Mouse (Mus musculus): ENCODE results near the gene Abca7.
"Not testable (repeated sequence)": the region's sequence is repeated elsewhere in the genome, so short reads cannot be mapped to it uniquely, and the experiment has no call there.

The Abca7 gene

DNA sequence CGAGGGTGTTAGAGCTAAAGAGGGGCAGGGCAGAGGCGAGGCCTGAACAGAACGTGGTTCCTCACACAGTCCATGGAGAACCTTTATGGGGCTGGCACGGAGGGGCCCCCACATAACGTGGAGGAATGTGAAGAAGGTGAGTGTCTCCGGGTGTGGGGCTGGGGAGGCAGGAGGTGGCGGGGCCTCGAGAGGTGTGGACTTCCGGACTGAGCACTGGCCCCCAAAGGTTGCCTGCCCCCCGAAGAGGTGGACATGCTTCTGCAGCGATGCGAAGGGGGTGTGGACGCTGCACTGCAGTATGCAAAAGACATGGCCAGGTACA is 25.0 kb downstream of the Abca7 start:
- no peak for DNase-seq (ENCODE audit: low read depth, low spot score)

DNA sequence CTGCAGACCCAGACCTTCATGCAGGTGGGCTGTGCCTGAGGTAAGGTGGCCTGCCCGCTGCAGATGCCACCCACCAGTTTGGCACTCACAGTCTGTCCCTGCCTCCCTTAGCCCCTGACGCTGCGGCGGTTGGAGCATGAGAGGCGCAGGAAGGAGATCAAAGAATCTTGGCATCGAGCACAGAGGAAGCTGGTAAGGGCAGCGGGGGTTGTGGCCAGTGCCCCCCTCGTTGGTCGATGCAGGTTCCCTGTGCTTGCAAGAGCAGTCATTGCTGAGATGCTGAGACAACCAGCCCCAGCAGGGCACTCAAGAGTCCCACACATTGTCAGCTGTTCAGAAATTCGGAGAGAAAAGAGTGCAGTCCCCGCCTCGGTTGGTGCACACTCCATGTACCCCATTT is 25.9 kb downstream of the Abca7 start:
- no peak for DNase-seq (ENCODE audit: low read depth, low spot score)

DNA sequence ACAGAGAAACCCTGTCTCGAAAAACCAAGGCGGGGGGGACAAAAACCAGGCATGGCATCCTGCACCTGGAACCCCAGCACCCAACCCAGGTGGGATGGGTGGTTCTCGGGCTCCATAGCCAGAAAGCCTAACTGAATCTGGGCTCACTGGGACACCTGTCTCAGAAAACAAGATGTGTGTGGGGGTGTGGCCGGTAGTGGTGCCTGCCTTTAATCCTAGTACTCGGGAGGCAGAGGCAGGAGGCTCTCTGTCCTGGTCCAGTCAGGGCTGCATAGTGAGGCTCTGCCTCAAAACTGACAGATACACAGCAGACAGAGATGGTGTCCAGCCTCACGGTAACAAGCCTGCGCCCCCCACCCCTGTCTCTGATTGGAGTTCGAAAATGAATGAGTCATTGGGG is 26.5 kb downstream of the Abca7 start:
- no peak for DNase-seq (ENCODE audit: low read depth, low spot score)

DNA sequence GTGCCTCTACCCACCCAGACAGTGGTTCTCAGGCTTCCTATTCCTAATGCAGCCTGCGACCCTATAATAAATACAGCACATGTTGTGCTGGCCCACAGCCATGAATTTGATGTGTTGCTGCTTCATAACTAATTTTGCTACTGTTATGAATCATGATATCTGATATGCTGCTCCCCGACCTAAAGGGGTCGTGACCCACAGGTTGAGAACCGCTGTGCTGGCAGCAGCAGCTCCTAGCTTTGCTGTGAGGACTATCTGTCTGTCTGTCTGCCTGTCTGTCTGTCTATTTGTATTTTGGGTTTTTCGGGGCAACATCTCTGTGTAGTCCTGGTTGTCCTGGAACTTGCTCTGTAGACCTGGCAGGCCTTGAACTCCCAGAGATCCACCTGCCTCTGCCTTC is 27.5 kb downstream of the Abca7 start:
- no peak for DNase-seq (ENCODE audit: low read depth, low spot score)

DNA sequence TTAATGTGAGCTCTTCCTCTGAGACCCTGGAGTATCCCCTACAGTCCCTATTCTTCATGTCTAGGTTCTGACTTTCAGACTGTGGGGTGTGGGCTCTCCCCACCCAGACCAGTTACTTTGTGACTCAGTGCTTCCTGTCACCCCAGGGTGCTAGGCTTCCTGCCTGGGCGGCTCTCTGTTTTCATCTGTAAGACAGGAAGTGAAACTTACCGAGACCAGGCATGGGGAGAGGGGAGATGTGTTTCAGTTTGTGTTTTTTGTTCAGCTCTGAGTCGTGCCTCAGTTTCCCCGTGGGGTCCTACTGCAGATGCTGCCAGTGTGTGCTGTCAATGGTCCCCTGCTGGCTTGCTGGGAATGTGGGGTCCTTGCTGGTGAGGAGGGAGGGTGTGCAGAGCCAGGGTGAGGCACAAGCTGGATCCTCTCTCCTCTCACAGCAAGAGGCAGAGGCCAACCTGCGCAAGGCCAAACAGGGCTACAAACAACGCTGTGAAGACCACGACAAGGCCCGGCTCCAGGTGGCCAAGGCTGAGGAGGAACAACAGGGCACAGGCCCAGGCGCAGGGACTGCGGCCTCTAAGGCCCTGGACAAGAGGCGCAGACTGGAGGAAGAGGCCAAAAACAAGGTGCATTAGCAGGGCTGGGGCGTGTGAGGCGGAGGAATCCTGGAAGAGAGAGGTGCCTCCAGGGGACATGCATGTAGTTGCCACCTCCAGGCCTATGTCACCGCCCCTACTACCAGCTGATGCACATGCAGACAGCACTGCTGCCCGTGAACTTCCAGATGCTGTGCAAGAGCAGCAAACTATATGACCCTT is 28.1 kb downstream of the Abca7 start:
- DNase-seq (ENCODE audit: low read depth, low spot score) = no peak

DNA sequence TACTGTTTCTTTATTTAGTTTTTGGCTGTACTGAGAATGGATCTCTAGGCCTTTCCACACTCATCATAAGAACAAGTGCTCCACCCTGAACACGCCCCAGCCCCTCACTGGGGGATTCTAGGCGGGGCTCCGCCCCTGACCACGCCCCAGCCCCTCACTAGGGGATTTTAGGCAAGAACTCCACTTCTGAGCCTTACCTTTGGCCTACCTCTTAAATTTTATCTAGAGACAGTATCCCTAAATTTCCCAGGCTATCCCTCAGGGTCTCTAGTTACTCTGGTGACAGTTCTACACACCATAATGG is 28.7 kb downstream of the Abca7 start:
- DNase-seq (ENCODE audit: low read depth, low spot score) = no peak

DNA sequence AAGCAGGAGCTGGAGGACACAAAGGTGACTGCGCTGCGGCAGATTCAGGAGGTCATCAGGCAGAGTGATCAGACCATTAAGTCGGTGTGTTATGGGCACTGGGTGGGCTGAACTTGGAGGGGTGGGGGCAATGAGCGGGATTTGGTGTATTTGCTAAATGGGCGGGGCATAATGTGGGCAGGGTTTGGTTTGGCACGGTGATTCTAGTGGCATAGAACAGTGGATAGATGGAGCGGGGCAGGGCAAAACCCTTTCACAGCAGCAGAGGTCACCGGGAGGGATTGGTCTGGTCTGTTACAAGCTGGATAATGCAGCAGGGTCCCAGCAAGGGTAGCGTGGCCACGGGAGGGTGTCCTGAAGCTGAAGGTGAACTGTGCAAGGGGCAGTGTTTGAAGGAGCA is 29.2 kb downstream of the Abca7 start:
- no peak for DNase-seq (ENCODE audit: low read depth, low spot score)

DNA sequence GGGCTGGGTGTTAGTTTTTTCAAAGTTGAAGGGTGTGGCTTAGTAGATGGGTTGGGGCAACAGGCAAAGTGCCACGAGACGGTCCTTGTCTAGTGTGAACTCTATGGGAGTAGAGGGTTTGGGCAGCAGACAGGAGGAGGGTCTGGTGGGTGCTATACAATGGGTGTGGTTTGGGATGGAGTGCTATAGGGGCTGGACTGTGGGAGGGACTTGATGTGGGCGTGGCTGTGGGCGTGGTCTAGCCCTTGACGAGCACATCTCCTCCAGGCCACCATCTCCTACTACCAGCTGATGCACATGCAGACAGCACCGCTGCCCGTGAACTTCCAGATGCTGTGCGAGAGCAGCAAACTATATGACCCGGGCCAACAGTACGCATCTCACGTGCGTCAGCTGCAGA is 29.6 kb downstream of the Abca7 start:
- DNase-seq (ENCODE audit: low read depth, low spot score) = peak; percentile 38

DNA sequence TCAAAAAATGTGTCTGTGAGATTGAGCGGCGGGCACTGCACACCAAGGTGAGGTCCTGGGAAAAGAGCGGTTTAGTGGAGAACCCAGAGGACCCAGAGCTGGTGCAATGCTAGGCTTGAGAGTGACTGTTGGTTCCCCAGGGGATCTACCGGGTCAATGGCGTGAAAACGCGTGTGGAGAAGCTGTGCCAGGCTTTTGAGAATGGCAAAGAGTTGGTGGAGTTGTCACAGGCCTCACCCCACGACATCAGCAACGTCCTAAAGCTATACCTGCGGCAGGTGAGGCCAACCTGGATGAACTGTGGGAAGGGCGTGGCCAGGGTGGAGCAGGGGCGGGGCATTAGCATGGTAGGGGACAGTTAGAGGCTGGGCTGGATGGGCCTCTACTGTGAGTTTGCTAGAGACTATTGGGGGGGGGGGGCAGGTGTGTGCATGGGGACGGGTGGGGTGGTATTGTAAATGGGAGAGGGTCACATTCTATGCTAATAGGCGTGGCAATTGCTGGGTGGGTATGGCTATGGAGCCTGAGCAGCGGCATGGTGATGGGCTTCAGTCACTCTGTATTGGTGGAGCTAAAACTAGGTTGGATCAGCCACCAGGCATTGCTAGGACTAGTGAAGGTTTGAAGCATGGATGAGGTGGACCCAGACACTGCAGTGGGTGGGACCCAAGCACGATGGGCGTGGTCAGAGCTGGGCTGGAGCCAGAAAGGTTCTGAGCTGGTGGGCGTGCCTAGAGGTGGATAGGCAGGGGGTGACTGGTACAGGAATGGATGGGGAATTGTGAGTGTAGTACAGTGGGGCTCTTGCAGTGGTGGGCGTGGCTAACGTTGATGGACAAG is 31.6 kb downstream of the Abca7 start:
- no peak for DNase-seq (ENCODE audit: low read depth, low spot score)

DNA sequence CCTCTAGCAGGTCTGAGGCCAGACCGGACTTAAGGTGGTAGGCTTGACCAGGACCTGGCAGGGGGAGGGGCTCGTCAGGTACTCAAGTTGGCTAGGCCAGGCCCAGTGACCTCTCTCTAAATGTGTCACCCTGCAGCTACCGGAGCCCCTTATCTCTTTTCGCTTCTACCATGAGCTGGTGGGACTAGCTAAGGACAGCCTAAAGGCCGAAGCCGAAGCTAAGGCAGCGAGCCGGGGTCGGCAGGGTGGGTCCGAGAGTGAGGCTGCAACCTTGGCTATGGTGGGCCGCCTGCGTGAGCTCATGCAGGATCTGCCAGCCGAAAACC is 32.2 kb downstream of the Abca7 start:
- DNase-seq (ENCODE audit: low read depth, low spot score) = no peak

DNA sequence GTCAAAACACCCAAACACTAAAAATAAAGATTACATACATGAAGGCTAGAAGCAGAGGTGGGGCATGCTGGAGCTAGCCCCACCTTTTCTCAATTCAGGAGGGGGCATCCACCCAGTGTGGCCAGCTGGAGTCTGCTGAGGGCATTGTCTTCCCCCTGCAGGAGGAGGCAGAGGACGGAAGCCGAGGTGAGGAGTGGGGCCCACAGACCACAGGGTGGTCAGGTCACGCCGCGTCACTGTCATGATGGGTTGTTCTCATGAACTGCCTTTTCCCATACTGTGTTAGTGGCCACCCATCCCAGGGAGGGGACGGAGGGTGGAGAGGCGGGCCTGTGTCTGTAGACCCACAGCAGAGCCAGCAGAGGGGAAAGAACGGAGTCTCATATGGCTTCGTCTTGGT is 33.9 kb downstream of the Abca7 start:
- no peak for DNase-seq (ENCODE audit: low read depth, low spot score)

DNA sequence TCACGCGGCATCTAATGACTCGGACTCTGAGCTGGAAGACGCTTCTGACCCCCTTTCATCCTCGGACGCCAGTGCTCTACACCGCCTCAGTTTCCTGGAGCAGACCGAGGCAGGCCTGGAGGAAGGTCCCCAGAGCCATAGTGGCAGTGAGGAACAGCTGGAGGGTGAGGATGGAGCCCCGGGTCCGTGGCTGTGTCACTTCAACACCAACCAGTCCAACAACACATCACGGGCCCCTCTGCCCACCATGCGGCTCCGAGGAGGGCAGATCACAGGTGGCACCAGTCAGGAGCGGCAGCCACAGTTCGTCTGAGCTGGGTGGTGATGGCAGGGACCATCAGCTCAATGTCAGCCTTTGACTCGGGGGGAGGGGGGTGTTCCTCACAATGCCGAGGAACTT is 34.4 kb downstream of the Abca7 start:
- DNase-seq (ENCODE audit: low read depth, low spot score) = no peak

DNA sequence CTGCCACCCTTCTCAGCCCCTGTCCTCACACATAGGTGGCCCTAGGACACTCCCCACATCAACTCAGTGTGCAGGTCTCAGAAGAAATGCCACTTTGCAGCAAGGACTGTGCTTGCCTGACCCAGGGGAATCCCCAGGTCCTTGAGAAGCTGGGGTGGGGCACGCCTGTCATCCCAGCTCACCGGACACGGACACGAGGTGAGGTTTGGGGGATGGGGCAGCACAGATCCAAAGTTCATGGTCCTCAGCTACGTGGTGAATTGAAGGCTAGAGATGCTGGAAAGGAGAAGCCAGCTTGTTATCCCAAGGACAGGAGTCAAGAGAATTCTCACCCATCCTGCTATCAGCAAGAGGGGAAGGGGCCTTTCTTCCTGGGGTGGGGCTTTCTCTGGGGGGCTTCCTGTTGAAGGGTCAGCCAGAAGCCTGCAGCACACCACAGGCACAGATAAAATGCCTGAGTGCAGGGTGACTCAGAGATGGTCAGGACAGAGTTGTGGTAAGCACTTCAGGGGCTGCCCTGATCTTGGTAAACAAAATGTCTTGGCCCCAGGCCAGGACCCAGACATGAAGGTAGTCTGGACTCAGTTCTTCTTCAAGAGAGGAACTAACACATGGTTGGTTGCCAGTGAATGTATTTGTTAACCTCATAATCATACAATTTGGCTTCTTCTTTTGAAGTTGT is 36.6 kb downstream of the Abca7 start:
- no peak for DNase-seq (ENCODE audit: low read depth, low spot score)

DNA sequence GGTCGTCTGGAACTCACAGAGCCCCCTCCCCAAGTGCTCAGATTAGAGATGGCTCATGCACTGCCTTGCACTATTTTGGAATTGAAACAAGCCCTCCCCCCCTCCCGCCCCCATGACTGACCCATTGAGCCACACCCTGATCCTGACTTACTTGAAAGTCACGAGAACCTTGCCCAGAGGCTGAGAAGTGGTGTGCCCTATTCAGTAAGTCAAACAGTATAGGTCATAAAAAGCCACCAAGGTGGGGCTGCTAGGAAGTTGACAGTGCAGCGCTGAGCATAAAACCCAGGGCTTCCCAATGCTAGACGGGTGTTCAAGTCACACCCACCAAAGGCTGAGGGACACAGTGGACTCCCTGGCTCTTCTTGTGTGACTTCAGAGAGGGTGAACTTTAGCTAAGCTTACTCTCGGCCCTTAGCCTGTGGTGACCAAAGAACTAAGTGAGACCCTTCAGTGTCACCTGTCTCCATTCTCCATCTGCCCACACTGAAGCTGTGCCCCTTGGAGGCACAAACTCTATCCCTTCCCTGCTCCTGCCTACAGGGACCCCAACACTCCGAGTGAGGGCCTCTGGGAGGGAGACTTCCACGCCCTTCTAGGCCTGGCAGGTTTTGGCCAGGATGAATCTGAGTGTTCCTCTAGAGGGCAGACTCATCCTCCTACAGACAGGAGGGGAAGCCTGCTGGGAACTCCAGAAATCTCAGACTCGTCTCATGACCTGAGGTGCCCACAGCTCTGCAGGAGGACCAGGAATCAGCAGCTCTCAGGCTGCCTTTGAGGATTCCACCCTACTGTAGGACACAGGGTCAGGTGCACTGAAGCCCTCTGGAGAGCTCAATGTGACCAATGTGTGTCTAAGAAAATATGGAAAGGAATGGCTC is 37.5 kb downstream of the Abca7 start:
- DNase-seq (ENCODE audit: low read depth, low spot score) = peak; percentile 37

DNA sequence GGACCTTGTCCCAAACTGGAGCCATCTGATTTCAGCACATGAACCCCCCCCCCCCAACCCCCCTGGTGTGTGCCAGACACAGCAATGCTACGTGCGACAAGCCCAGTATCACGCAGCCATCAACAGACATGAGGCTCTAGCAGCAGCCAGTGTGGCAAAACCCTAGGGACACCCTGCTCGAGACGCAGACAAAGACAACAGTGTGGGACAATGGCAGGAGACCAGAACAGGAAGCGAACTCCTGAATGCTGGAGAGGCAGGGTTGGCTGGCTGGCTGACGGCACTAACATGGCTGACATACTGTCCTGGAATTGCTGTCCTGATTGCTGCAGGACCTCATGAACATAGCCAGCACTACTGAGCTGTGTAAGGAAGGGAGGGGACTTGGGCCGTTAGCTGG is 38.9 kb downstream of the Abca7 start:
- DNase-seq (ENCODE audit: low read depth, low spot score) = no peak

DNA sequence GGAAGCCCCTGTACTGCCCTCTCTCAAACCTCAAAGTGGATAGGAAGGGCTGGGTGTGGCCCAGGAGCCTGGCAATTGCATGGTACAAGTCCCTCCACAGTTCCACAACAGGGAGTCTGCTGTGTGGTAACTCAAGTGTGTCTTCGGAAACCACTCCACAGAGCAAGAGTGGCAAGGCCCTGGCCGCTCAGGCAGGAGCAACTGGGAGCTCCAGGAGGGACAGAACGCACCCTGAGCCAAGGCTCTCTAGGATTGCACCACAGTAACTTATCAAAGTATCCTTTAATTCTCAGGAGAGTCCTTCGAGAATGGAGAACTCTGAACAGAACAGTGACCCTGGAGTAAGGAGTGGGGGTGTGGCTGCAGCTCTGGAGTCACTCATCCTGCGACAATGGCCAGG is 39.4 kb downstream of the Abca7 start:
- DNase-seq (ENCODE audit: low read depth, low spot score) = no peak

DNA sequence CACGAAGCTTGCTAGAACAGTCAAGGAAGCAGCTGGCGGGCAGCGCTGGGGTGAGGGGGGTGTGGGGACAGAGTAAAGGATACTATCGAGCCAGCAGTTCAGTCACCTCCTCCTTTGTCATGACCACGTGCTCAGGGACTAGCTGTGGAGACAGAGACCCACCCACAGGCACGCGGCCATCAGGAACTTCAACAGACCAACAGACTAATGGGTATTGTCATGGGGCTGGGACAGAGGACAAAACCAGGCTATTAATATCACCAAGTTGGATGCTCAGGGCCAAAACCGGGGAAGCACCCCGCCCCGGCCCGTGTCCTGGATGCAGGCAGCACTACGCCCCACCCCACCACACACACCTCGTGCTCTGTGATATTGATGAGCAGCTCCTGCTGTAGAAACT is 40.5 kb downstream of the Abca7 start:
- DNase-seq (ENCODE audit: low read depth, low spot score) = no peak

DNA sequence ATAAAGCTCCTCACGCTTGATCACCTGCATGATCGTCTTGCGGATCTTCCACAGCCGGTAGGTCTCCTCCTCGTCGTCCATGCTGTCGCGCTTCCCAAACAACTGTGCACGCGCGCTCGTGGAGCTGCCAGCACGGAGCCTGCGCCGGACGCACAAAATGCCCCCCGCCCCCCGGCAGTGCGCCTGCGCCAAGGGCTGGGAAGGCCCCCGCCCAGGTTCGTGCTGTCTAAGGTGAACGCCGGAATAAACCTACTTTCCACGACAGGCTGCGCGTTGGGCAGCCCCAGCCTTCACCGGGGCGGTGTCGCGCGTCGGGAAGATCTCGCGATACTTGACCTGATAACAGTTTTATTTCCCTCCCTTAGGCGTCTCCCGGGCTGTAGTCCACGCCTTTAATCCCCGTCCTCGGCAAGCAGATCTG is 43.3 kb downstream of the Abca7 start, which contains the start of gene Polr2e:
Gene Polr2e, minus strand, starts transcription at position 237 of the 421 bp plus-strand sequence.
- peak; percentile 98 for DNase-seq (ENCODE audit: low read depth, low spot score)

DNA sequence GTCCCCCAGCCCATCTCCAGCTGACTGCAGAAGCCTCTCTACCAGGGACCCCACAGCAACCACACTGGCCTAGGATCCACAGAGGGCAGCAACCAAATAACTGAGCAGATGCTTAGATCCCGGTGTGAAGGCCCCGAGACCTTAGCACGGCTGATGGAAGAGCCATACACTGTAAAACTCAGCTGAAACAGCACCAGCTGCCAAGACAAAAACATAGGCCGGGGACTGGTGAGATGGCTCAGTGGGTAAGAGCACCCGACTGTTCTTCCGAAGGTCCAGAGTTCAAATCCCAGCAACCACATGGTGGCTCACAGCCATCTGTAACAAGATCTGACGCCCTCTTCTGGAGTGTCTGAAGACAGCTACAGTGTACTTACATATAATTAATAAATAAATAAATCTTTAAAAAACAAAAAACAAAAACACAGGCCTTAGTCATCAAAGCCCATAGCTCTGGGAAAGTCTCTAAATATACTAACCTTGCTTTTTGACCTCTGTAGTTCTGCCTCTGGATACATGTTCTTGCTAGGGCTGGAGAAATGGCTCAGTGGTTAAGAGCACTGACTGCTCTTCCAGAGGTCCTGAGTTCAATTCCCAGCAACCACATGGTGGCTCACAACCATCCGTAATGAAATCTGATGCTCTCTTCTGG is 45.2 kb downstream of the Abca7 start:
- DNase-seq (ENCODE audit: low read depth, low spot score) = not testable (repeated sequence)

DNA sequence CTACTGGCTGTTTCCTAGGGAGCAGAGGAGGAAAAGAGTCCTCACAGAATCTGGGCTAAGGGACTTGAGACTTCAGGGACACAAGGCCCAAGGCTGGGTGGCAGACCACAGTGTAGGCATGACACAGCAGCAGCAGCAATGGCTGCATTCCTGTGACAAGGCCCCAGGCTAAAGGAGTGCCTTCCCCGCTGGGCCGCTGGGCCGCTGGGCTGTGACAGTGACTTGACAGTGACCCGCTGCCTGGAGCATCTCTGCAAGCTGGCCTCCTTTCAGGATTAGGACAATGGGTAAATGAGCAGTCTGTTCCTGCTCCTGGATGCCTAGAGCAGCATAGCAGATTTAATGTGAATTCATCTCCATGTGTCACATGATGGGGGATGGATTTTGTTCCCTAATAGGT is 47.8 kb downstream of the Abca7 start:
- peak; percentile 36 for DNase-seq (ENCODE audit: low read depth, low spot score)

DNA sequence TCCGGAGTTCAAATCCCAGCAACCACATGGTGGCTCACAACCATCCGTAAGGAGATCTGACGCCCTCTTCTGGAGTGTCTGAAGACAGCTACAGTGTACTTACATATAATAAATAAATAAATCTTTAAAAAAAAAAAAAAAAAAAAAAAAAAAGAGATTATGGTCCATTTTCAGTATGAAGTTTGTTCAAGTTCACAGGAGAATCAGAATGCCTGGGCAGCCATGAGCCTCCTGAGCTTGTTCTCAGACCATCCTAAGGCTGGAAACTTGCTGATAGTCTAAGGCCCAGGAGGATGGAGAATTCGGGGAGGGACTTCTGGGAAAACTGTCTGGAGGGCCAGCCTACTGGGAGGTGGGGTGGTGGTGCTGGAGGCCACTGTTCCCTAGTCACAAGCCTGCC is 49.1 kb downstream of the Abca7 start:
- not testable (repeated sequence) for DNase-seq (ENCODE audit: low read depth, low spot score)
